Mouse (Mus musculus) megakaryocyte, embryonic 14.5 days (primary cell): ENCODE measurements around the gene Relb.

Experiments used
- FLI1 ChIP-seq: IDR thresholded peaks from 2 replicates; pipeline ENCODE4 v1.6.1; 2012; ENCODE audit warnings: low read length, inconsistent platforms, mixed read lengths
- GATA1 ChIP-seq: IDR thresholded peaks from 3 replicates; pipeline ENCODE4 v1.6.1; 2012; ENCODE audit warnings: mixed read lengths, low read length, inconsistent platforms, borderline replicate concordance

DNA sequence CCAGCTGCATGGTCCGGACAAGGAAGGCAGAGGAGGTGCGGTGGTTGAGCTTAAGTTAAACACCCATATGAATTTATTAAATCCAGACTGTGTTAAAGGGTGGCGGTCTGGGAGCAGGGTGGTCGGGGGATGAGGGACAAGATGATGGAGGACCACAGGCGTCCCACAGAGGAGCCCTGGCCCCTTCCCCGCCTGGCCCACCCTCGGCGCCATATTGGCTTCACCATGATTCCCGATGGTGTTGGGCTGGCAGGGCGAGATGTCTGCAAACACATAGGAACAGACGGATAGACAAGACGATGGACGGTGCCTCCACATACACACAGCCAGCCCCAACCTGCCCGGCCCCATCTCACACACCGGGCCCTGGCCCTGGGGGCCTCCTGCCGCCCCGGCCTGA is 4.0 kb upstream of the Relb start:
- TF ChIP-seq GATA1 (no peak), FLI1 (no peak)
